Mouse (Mus musculus) layer of hippocampus, adult 9-10 months (tissue): ENCODE measurements at regions not wholly inside any gene's neighbourhood (a gene's known extent, or its start where the extent isn't known, plus 50 kb on each side); places are given as distances from the start of the nearest gene placed in this dataset.

ENCODE experiments used
- DNase-seq: peaks from one replicate; pipeline ENCODE4 v3.0.0; 2022; ENCODE audit warnings: low spot score

DNA sequence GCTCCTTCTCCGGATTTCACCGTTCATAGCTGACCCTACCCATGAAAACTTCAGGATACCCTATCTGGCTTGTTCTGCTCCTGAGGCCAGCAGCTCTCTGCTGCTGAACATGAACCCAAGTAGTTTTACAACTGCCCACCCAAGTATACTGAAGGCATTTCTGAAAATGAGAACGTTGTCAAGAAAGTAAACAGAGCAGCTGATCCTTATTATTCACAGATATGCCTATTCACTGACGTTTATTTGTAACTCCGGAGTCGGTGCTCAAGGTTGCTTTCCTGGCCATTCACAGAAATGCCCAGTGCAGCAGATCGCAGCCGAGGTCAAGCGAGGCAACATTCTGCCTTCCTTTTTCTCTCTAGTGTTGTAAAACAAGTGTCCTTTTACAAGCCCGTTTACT is 128.4 kb upstream of the N6amt1 start:
- no peak for DNase-seq

- no peak for DNase-seq
These were observed 128.9 kb upstream of the N6amt1 start for GRCm38 (mm10) chr16:87225085-87225484.

- DNase-seq: no peak
These were observed 130.0 kb upstream of the N6amt1 start for GRCm38 (mm10) chr16:87224024-87224423.

DNA sequence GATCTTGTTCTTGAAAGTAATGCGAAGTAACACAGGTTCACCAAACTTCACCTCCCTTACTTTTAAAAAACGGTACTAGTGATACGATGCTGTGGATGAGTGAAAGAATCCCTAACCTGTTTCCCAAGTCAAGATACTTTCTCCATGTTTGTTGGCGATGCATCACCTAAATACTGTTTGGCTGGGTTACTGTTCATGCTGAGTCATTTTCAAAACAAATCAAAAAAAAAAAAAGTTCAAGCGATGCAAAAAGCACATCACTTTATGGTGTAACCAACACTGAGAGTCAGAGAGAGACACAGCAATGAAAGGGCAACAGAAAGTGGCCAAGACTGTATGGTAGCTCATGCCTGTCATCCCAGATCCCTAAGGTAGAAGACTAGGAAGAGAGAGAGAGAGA is 133.4 kb upstream of the N6amt1 start:
- no peak for DNase-seq

GRCm38 (mm10) chr16:87220201-87220600 is 133.8 kb upstream of the N6amt1 start:
- DNase-seq: no peak

GRCm38 (mm10) chr16:87207875-87208274 is 146.1 kb upstream of the N6amt1 start:
- no peak for DNase-seq

DNA sequence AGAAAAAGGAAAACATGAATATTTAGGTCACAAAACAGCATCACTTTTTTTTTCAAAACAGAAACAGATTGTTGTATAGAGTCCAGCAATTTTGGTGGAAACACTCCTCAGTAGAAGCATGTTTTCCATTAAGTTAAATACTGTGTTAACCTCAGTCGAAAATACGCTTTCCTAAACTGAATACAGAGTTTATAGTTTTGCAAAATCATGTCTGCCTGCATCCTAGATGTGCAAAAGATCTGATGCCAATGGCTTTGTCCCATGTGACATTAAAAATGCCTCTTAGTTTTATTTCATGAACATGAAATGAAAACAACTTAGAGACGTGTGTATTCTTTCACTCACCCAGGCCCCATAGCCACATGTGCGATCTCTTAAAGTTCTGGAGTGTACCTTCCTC is 163.5 kb upstream of the N6amt1 start:
- DNase-seq: no peak

DNA sequence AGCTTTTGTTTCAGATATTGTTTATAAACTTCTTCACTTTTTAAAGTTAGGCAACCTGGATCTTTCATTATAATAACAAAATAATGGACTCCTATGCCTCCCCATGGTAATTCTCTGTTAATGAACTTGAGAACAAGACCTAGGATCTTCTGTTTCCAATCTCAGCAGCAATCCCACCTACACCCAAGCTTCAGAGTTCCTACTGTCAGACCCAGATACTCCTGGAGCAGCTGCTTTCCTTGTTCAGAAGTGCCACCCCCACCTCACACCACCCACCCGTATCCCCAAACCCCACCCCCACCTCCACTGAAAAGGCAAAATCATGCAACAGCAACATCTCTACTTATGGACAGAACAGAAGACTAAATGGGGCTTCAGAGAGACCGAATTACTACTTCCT is 165.2 kb upstream of the N6amt1 start:
- DNase-seq: no peak

GRCm38 (mm10) chr16:87172395-87172794 is 181.6 kb upstream of the N6amt1 start:
- no peak for DNase-seq

DNA sequence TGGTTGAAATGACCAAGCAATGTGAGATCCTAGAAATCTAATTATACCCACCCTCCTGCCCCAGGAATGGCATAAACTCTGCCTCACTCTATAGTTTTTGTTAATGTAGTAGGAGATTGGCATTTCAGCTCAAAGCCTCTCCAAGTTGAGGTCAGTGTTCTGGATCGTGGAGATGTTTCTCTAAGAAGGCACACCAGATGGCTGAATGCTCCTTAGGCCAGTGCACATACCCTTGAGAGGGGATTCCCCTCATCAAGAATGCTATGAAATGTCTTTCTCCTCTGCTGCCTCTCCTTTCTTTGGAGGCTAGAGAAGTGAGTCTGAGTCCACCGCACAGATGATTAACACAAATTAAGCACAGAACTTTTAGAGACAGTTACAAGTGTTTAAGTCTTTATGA is 214.7 kb upstream of the N6amt1 start:
- DNase-seq: no peak

GRCm38 (mm10) chr16:87136503-87136902 is 217.5 kb upstream of the N6amt1 start:
- DNase-seq: no peak

GRCm38 (mm10) chr16:87134452-87134851 is 219.5 kb upstream of the N6amt1 start:
- no peak for DNase-seq

DNA sequence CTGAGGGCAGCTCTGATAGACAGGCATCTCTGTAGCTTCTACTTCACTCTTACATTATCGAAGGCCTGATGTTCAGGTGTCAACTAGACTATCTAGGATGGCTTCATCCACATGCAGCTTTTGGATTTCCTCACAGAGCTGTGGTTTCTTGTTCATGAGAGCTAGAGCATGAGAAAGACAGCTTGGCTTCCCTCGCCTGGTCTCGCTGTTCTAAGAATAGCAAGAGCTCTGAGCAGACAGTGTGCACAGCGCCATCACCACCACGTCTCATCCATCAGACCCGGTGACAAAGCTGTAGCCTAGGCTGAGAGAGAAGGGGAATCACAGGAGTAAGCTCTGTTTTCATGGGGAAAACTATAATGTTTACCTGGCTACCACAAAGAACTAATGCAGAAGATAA is 220.1 kb upstream of the N6amt1 start:
- DNase-seq: no peak

- DNase-seq: no peak
These were observed 221.9 kb upstream of the N6amt1 start for GRCm38 (mm10) chr16:87132082-87132481.

DNA sequence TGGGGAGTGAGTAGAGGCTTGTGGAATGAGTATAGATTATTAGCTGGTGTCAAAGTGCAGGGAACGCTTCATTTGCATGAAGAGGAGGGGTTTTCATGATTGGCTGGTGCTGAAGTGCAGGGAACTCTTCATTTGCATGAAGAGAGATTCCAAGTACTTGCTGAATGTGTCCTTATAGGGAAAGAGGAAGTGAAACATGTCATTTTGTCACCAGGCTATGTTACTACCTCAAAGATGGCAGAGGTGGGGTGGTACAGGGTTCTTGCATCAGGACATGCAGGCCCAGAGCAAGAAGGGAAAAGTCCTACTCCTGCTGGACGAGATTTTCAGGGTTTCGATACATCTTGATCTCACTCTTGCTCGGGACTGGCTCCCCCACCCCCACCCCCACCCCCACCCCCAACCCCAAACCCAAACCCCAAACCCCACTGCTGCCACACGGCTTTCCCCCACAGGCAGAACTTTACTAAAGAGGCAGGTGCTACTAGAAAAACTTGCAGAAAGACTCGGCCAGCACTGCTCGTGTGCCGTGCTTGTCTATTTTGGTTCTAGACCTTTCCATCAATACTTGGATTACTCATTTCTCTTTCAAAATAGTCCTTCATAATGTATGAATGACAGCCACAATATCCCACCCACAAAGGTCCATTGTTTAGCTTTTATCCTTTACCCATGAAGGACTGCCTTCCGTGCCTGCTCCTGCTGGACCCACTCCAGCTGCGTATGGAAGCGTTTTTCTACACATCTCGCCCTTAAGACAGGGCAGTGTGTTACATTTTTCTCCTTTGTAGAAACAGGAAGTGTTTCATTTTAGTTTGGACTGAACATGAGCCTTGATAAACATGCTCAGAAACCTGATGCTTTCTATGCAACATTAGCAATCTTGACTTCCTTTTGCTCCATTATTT is 223.0 kb upstream of the N6amt1 start:
- no peak for DNase-seq

DNA sequence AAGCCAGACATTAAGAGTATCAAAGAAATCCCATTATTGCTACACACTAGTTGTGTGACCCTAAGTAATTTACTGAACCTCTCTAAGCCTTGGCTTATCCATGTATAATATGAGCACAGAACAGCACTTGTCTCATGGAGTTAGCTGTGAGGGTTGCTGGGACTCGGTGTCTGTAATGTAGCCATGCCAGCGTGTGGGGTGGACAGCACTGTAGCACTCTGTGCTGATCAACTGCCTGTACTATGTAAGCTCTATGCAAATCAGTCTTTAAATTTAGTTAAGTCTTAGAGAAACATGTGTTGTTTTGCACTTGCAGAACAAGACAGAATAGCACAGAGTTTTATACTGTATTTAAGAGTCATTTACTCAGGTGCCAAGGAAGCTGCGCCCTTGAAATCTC is 225.0 kb upstream of the N6amt1 start:
- DNase-seq: no peak

- no peak for DNase-seq
These were observed 225.8 kb upstream of the N6amt1 start for GRCm38 (mm10) chr16:87128230-87128629.

GRCm38 (mm10) chr16:87124519-87124918 is 229.5 kb upstream of the N6amt1 start:
- no peak for DNase-seq

DNA sequence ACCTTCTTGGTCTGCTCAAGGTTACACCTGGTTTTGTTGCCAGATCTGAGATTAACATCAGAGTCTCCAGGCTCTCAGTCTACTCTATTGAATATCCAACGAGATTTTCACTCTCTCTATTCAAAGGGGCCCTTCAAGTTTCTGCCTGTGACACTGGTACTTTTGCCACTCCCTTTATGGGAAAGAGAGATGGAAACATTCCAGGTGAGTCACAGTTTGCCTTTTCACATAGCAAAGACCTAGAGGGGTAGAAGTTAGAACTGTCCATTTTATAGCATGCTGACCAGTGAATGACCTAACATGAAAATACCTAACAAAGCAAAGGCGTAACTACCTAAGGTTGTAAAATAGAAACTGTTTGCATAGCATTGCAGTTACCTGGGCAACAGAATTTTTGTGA is 250.4 kb upstream of the N6amt1 start:
- DNase-seq: no peak

DNA sequence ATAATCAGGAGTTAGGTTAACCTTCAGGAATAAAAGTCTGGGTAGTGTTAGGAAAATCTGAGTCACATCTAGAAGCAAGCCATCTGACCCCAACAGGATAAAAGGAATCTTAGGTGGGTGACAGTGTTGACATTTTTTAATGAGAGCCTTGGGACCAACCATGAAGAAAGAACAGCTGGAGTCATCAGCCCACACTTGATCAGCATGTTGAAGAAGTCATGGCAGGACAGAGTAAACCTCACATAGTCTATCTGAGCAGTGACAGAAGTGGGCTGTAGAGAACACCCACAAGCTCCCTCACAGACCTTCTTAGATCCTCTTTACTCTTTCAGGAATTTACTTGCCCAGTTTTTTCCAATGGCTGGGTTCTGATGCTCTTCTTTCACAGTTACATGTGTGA is 251.9 kb upstream of the N6amt1 start:
- no peak for DNase-seq

DNA sequence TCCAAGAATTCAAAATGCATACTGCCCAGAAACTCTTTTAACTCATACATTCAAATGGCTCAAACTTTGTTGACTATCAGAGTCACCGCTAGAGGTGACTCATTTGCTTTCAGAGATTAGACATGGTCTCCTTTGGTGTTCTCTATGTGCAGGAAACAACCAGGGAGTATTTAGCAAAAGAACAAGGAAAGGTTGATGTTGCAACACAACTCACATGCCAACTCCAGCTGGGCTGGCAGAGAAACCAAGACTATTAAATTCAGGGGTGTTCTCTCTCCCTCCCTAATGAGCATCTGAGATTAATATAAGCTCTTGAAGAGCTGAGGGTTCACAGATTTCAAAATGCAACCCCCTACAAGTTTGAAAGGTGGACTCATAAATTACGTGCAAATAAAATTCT is 262.0 kb upstream of the N6amt1 start:
- DNase-seq: no peak

GRCm38 (mm10) chr16:87089322-87089721 is 264.7 kb upstream of the N6amt1 start:
- no peak for DNase-seq

- no peak for DNase-seq
These were observed 270.5 kb upstream of the N6amt1 start for GRCm38 (mm10) chr16:87083505-87083904.

DNA sequence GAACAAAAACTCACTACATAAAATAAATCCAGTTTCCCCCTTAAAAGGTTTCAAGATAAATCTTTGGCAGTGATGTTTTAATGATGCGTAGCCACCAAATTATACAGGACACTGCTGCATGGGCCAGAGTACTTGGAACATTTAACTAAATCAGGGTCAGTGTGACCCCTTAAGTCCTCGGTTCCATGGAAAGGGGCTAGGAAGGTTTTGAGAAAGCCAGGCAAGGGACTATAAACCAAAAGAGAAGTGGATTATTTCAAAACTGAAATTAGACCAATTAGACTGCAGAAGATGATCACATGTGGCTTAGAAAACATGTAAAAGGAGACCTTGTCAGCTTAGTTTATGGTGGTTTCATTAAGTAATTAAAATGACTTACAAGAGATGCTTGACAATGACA is 276.6 kb upstream of the N6amt1 start:
- no peak for DNase-seq
